Mouse (Mus musculus) myocyte (in vitro differentiated cells): ENCODE data around the gene Sptbn2. TPM values are rescaled to one million over a fixed set of nuclear protein-coding genes. Genes with fewer than 3 reads are reported as not detected.
A peak's percentile ranks its signal among the peaks of the same experiment; 100 is the strongest.
"Not testable (repeated sequence)": the region's sequence is repeated elsewhere in the genome, so short reads cannot be mapped to it uniquely, and the experiment has no call there.

Experiments
- H3K27me3 ChIP-seq: one replicate; pipeline ENCODE4 v1.6.1; 2011; ENCODE audit not compliant: control insufficient read depth, insufficient read depth, insufficient read length
- H3K36me3 ChIP-seq: one replicate; pipeline ENCODE4 v1.6.1; 2011; ENCODE audit not compliant: control insufficient read depth, insufficient read depth
- H3K4me2 ChIP-seq: one replicate; pipeline ENCODE4 v1.6.1; 2011; ENCODE audit warnings: low read depth, control low read depth
- H3K4me3 ChIP-seq: one replicate; pipeline ENCODE4 v1.5.1; 2011; ENCODE audit warnings: mild to moderate bottlenecking, control low read depth, moderate library complexity
- H3K79me2 ChIP-seq: one replicate; pipeline ENCODE4 v1.6.1; 2011; ENCODE audit not compliant: control insufficient read depth, insufficient read depth
- H3ac ChIP-seq: one replicate; pipeline ENCODE4 v1.6.1; 2011; ENCODE audit not compliant: control insufficient read depth, insufficient read length
- CEBPB ChIP-seq: IDR thresholded peaks from 2 replicates; pipeline ENCODE4 v1.6.1; 2011; ENCODE audit warnings: mild to moderate bottlenecking, moderate library complexity; ENCODE audit not compliant: poor library complexity, insufficient read depth, severe bottlenecking
- E2F4 ChIP-seq: IDR thresholded peaks from one replicate; pipeline ENCODE4 v1.6.1; 2011; ENCODE audit warnings: mild to moderate bottlenecking, control low read depth, moderate library complexity; ENCODE audit not compliant: insufficient read depth
- MAX ChIP-seq: IDR thresholded peaks from one replicate; pipeline ENCODE4 v1.6.1; 2011; ENCODE audit warnings: low read depth, mild to moderate bottlenecking, control low read depth
- MYOD1 ChIP-seq, 3 experiments: IDR thresholded peaks; one replicate each; pipeline ENCODE4 v1.6.1; 2011; ENCODE audit warnings: control low read depth in 2 of 3, low read depth in 2 of 3, mild to moderate bottlenecking in 2 of 3, moderate library complexity in 1 of 3; ENCODE audit not compliant: insufficient read length in 2 of 3, control insufficient read depth in 1 of 3
- MYOG ChIP-seq, 3 experiments: IDR thresholded peaks; one replicate each; pipeline ENCODE4 v1.6.1; 2011; ENCODE audit warnings: control low read depth in 2 of 3, low read depth in 2 of 3, mild to moderate bottlenecking in 2 of 3; ENCODE audit not compliant: insufficient read length in 2 of 3, control insufficient read depth in 1 of 3, insufficient read depth in 1 of 3
- POLR2A ChIP-seq: IDR thresholded peaks from one replicate; pipeline ENCODE4 v1.6.1; 2011; ENCODE audit warnings: low read depth, mild to moderate bottlenecking, control low read depth, moderate library complexity; ENCODE audit not compliant: insufficient read length
- POLR2AphosphoS2 ChIP-seq: IDR thresholded peaks from one replicate; pipeline ENCODE4 v1.6.1; 2011; ENCODE audit warnings: low read depth, control low read depth; ENCODE audit not compliant: insufficient read length
- REST ChIP-seq: IDR thresholded peaks from one replicate; pipeline ENCODE4 v1.6.1; 2011; ENCODE audit warnings: mild to moderate bottlenecking, control low read depth, moderate library complexity; ENCODE audit not compliant: insufficient read depth, insufficient read length
- SRF ChIP-seq: IDR thresholded peaks from one replicate; pipeline ENCODE4 v1.6.1; 2011; ENCODE audit warnings: low read depth; ENCODE audit not compliant: control insufficient read depth, insufficient read length
- TCF12 ChIP-seq: IDR thresholded peaks from one replicate; pipeline ENCODE4 v1.6.1; 2011; ENCODE audit warnings: mild to moderate bottlenecking, control low read depth; ENCODE audit not compliant: poor library complexity, insufficient read depth, severe bottlenecking
- TCF3 ChIP-seq: IDR thresholded peaks from one replicate; pipeline ENCODE4 v1.6.1; 2011; ENCODE audit warnings: low read depth, control low read depth; ENCODE audit not compliant: insufficient read length
- USF1 ChIP-seq: IDR thresholded peaks from one replicate; pipeline ENCODE4 v1.6.1; 2011; ENCODE audit warnings: low read depth, mild to moderate bottlenecking, control low read depth, moderate library complexity
- polyA plus RNA-seq: library from polyadenylated mRNA; unstranded; fragments of >200 nt; fragmentation: generic; extraction: Trizol; gene quantifications from one replicate; pipeline ENCODE4 v1.2.1, GENCODE M21; 2012; ENCODE audit warnings: missing spikeins

Sptbn2 gene
- polyA plus RNA-seq, 1 experiment, result 0.56 TPM

DNA sequence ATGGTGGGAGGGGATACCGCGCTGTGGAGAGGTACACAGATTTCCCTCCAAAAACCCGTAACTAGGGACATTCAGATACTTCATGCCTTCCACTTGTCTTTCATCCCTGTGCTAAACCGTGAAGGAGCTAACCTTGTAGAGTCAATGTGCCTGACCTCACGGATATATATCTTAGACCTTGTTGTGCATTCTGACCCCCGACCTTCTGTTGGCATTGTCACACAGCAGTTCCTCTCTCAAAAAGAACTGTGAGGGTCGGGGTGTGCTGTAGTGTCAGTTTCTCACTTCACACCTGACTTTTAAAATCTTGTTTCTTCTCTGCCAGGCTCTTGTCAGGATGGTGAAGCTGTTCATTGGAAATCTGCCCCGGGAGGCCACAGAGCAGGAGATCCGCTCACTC, 46.0 kb downstream of the Sptbn2 start:
- Histone ChIP-seq H3K4me3 (peak overlapping the region; percentile 60), H3K27me3 (no peaks in the 10 kb centered on the region)

GRCm38 (mm10) chr19:4760544-4760943, 49.6 kb downstream of the Sptbn2 start:
- not testable (repeated sequence) for H3K27me3 ChIP-seq, H3K4me2 ChIP-seq, H3ac ChIP-seq, H3K4me3 ChIP-seq
- Histone ChIP-seq H3K79me2 (peaks cover 70% of the 10 kb centered on the region), H3K36me3 (peaks cover 28% of the 10 kb centered on the region)

More for the DNA sequence above, 46.0 kb downstream of the Sptbn2 start:
- Histone ChIP-seq H3K79me2 (peaks cover 40% of the 10 kb centered on the region), H3K4me2 (peak overlapping the region; percentile 92), H3ac (peak overlapping the region; percentile 31), H3K36me3 (peaks cover 6% of the 10 kb centered on the region)
- TF ChIP-seq POLR2A (no peak), SRF (no peak), REST (no peak), MYOG (IDR thresholded peaks at IDR 0.05; ENCODE audit: control insufficient read depth in 1 of 3, insufficient read depth in 1 of 3, insufficient read length in 2 of 3, low read depth in 2 of 3) (no peak), USF1 (no peak), MYOD1 (IDR thresholded peaks at IDR 0.05; ENCODE audit: control insufficient read depth in 1 of 3, insufficient read length in 2 of 3, low read depth in 2 of 3) (no peak), E2F4 (no peak)

GRCm38 (mm10) chr19:4762876-4763275, 51.9 kb downstream of the Sptbn2 start:
- Histone ChIP-seq H3K36me3 (peaks cover 38% of the 10 kb centered on the region), H3ac (no peak overlapping the region), H3K79me2 (peaks cover 83% of the 10 kb centered on the region), H3K4me2 (no peak overlapping the region), H3K4me3 (no peak overlapping the region), H3K27me3 (no peaks in the 10 kb centered on the region)
- TF ChIP-seq SRF (no peak), TCF3 (no peak), TCF12 (no peak), MYOD1 (IDR thresholded peaks at IDR 0.05; ENCODE audit: control insufficient read depth in 1 of 3, insufficient read length in 2 of 3, low read depth in 2 of 3) (no peak), REST (no peak)

GRCm38 (mm10) chr19:4767507-4768148, 56.7 kb downstream of the Sptbn2 start:
- Histone ChIP-seq H3K4me3 (no peak overlapping the region), H3K4me2 (no peak overlapping the region), H3K36me3 (peaks cover 55% of the 10 kb centered on the region), H3K79me2 (peaks cover 84% of the 10 kb centered on the region), H3K27me3 (no peaks in the 10 kb centered on the region), H3ac (no peak overlapping the region)
- TF ChIP-seq CEBPB (no peak), MYOD1 (IDR thresholded peaks at IDR 0.05; ENCODE audit: control insufficient read depth in 1 of 3, insufficient read length in 2 of 3, low read depth in 2 of 3) (no peak), SRF (no peak), TCF3 (no peak), POLR2AphosphoS2 (no peak), POLR2A (no peak), MYOG (IDR thresholded peaks at IDR 0.05; ENCODE audit: control insufficient read depth in 1 of 3, insufficient read depth in 1 of 3, insufficient read length in 2 of 3, low read depth in 2 of 3) (no peak), E2F4 (no peak), MAX (no peak), USF1 (no peak), REST (no peak), TCF12 (no peak)

GRCm38 (mm10) chr19:4772785-4773184, 61.8 kb downstream of the Sptbn2 start:
- peaks cover 91% of the 10 kb centered on the region for H3K79me2 ChIP-seq
- H3K27me3 ChIP-seq, result no peaks in the 10 kb centered on the region
- H3K36me3 ChIP-seq, result peaks cover 52% of the 10 kb centered on the region
- no peak overlapping the region for H3K4me3 ChIP-seq
- TF ChIP-seq SRF (no peak), TCF12 (no peak), POLR2AphosphoS2 (no peak), MAX (no peak), POLR2A (no peak), USF1 (no peak), MYOD1 (IDR thresholded peaks at IDR 0.05; ENCODE audit: control insufficient read depth in 1 of 3, insufficient read length in 2 of 3, low read depth in 2 of 3) (no peak), E2F4 (no peak), CEBPB (no peak)
- no peak overlapping the region for H3K4me2 ChIP-seq
- no peak overlapping the region for H3ac ChIP-seq
